Mouse (Mus musculus) layer of hippocampus, postnatal 10 days (tissue): Measurements from ENCODE around the gene Zmynd8. TPM values are rescaled to one million over a fixed set of nuclear protein-coding genes. Genes with fewer than 3 reads are reported as not detected.
A peak's percentile ranks its signal among the peaks of the same experiment; 100 is the strongest.

Experiments
- DNase-seq, 2 experiments: peaks; one replicate each; pipeline ENCODE4 v3.0.0; 2021; ENCODE audit warnings: low spot score in 2 of 2
- total RNA-seq, 2 experiments: library from RNA; stranded (reverse); gene quantifications; 2 replicates each; pipeline ENCODE4 v1.2.3; 2021

The Zmynd8 gene
- total RNA-seq, 2 experiments from 2014 or later, result 112 to 116 TPM

DNA sequence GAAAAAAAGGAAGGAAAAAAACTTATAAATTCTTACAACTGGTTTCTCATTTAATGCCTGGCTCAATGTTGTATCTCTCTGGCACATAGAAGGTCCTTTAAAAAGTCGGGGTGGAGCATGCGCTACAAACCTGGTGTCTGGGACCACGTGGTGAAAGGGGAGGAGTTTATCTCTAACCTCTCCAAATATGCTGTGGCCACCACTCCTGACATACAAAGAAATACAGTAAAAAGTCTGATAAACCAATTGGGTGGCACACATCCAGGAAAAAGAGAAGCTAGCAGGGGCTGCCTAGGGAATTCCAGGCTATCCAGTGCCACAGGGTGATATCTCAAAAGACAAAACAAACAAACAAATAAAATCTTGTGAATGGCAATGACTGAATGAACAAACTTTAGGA, 1.1 kb upstream of the Zmynd8 start:
- no peak for DNase-seq

DNA sequence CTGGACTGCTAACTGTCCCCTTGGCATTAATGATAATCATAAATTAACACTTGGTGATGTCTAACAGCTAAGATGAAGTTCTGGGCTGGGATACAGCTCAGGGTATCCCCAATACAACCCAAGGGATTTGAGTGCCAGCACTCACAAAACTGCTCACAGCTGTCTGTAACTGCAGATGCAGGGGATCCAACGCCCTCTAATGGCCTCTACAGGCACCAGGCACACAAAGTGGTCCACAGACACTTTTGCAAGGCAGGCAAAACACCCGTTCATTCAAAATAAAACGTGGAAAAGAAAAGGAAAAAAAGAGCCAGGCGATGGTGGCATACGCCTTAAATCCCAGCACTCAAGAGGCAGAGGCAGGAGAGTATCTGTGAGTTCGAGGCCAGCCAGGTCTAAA, 658 bp upstream of the Zmynd8 start:
- no peak for DNase-seq

DNA sequence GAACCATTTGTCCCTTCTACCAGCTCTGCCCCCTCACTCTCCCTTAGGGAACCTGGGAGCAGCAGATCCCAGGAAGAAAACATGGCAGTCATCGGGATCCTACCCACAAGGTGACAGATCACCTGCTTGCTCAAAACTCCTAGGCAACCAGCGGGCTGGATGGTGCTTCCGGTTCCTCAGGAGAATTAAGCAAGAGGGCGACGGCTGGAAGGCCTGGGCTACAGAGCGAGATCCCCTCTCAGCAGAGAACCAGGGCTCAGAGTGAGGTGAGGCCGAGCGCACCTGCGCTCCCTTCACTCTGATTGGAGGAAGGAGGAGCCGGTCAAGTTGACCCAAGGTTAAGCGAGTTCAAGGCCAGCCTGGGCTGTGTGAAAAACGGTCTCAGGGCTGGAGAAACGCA, 2.6 kb downstream of the Zmynd8 start:
- DNase-seq, result no peak

DNA sequence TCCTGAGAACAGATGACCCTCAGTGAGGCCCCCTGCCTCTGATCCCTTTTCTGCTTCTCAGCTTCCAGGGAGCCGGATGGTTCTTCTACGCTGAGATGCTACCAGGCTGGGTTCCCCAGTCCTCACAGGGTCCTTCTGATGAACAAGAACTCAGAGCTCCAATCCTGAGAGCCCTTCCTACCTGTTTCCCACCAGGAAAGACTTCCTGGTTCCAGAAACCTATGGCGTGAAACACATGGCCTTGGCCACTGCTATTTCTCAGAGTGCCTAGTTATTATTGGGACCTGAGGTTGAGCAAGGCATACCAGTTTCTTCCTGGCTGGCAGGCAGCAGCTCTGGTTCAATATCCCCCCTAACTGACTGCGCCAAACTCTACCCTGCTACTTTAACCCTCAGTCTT, 3.1 kb downstream of the Zmynd8 start:
- no peak for DNase-seq

DNA sequence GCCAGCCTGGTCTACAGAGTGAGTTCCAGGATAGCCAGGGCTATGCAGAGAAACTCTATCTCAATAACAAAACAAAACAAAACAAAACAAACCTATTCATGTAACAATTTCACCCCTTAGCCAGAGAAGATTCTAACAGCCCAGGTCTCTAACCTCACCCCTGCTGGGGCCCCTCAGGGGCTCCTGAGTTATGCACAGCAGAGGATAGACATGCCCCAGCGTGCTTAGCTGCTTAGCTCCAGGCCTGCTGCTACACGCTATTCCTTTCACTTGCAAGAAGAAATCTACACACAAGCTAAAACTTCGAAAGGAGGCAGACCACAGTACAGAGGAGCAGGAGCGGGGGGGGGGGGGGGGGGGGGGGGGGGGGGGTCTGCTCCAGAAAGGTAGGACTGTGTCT, 4.3 kb downstream of the Zmynd8 start:
- DNase-seq, result no peak

DNA sequence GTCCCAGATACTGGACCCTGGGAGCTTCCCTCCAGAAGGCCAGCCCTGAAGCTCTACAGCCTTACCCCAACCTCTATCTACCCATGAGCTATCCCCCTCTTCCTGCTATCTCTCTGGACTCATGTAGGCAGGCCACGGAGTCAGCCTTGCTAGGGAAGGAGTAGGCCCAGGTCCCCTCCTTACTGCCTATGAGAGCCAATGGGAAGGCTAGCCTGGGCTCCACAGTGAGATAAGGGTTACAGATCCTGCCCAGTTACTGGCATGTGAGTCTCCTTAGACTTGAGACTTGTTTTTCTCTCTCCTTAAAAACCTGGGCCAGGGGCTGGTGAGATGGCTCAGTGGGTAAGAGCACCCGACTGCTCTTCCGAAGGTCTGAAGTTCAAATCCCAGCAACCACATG, 5.6 kb downstream of the Zmynd8 start:
- no peak for DNase-seq

DNA sequence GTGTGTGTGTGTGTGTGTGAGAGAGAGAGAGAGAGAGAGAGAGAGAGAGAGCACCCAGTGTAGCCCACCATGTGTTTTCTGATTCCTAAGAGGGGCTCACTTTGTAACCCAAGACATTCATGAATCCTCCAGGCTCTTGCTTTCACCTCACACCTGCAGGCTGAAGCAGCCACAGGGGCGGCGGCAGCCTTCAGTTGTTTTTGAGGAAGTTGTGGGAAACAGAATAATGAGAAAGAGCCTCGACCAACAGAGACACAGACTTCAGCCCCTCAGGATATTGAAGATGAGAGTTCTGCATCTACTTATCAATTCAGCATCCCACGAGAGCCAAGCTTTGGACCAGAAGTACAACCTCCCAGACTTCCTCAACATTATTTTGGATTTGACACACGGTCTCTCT, 6.2 kb downstream of the Zmynd8 start:
- no peak for DNase-seq

DNA sequence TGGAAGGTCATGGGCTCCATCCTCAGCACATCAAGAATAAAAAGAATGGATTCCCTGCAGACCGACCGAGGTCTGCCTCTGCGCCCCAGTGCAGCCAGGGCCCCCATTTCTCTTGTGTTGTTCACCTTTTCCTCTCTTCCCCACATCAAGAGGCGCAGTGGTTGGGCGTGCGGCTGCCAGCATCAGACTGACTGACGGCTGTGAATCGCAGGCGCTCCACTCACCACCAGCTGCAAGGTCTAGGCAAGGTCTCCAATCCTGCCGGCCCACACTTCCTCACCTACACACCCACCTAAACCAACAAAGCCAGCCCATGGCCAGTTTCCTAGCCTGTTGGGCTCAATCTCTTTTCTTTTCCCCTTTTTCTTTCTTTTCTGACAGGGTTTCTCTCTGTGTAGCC, 8.4 kb downstream of the Zmynd8 start:
- DNase-seq, result no peak

DNA sequence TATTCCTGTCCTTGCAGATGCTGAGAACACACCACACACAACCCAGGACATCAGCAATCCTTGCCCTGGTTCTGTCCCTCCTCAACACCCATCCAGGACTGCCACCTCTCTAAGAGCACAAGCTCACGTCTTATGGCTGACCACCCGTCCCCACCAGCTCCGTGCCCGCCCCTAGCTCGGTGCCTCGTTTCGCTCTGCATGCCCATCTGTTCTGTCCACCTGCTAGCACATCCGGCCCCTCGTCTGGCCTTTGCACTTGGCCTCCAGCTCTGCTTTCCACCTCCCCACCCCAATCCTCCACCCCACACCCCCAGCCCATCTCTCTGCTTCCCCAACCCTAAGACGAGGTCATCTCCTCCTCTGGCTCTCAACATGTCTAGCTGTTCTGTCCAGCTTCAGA, 8.9 kb downstream of the Zmynd8 start:
- DNase-seq, result no peak

DNA sequence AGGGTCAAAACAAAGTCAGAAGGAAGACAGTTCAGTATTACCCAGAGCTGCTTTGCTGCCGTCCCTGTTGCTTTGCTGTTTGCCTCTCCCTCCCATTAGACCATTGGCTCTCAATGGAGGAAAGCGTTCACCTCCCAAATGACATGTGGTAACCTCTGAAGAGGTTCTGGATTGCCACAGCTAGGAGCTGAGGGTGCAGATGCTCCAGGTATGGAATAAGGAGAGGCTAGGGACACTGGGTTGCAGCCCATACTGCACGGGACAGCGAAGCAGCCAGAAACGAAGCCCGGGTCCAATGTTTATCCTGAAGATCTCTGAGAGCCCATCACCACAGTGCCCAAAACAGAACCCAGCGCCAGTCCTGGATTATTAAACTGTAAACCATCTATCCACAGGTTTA, 9.6 kb downstream of the Zmynd8 start:
- DNase-seq, result no peak

DNA sequence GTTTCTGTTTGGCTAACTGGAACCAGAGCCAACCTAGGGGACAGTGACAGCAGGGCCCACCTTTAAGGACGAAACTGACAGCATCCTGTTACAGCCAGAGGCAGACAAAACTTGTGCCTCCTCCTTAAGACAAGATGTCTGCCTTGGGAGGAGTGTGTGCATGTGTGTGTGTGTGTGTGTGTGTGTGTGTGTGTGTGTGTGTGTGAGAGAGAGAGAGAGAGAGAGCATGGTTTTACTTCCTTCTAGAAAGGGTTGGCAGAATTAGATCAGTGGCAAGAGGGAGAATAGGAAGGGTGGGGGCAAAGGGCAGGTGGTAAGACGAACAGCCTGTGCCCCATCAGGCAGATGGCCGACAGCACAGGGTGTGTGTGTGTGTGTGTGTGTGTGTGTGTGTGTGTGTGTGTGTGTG, 10.0 kb downstream of the Zmynd8 start:
- no peak for DNase-seq

DNA sequence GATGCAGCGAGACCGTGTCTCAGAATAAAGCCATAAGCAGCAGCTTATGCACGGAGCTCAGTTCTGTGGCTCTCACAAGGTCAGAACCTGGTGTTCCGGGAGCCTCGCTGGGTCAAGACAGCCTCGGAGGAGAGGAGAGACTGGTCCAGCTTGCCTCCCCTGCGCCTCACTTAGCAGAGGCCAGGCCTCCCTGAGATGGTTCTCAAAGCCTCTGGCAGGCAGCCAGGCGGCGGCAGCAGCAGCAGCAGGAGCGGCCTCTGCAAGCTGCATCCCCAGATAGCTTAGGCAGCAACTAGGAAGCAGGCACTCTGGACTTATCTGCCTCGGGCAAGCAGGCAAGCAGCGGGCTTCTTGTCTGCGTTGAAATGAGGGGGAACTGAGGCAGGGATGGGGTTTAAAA, 10.4 kb downstream of the Zmynd8 start:
- peak; percentile 75 to 81 for DNase-seq

DNA sequence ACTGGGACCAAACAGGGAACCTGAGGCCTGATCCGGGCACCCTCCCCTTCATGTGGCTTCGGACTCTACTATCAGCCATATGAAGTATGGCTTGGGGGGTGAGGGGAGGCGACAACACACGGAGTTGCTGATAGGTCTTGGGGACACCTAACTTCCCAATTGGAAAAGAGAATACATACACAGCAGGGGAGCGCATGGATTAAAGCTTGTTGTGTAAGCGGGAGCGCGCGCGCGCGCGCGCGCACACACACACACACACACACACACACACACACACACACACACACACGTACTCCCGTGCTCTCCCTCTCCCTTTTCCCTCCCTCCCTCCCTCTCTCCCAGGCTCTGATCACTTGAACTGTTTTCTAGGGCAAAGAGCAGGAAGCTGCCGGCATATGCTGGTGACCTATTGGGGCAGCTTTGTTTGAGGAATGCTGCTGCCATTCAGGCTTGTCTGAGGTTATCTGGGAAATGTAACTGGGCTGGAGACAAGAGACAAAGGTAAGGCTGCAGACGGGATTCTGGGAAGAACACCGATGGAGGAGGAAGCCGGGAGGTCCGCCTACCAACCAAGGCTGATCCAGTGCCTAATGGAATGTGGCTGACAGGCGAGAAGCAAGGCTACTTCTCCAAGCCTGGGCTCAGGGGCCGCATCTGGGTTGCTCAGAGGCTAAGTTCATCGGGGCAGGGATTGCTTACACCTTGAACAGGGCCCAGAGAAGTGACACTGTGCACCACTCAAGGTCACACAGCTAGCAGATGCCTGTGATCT, 11.8 kb downstream of the Zmynd8 start:
- DNase-seq, result peak in 1 of 2 experiments; percentile 44

DNA sequence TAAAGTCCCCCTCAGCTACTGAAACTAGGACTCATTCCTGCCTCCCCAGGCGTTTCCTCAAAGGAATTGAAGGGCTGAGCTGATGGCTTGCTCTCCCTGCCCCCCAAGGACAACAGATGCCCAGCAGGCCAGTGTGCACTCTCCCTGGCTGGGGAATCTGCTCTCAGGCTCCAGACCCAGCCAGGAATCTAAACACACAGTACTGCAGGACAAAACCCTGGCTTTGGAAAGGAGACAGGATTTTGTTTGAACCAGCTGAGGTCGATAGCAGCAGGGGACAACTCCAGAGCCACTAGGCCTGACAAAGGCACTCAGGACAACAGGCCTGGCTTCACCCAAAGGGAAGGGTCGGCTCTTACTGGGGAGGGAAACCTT, 12.3 kb downstream of the Zmynd8 start:
- DNase-seq, result peak; percentile 45 to 61

DNA sequence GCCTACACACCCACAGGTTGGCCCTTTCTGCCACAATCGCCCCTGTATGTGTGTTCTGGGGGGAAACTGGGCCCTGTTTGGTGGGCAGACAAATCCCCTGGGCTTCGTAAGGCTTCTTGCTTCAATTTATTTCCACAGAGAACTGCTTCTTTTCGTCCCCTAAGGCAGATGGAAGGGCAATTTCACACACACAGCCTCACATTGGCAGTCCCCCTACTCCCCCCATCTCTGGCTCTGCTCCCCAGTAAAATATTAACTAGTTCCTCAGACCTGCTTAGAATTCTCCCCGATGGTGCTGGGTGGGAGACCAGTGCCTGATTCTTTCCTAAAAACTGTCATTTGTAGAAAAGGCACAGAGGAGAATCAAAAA, 12.9 kb downstream of the Zmynd8 start:
- DNase-seq, result no peak

DNA sequence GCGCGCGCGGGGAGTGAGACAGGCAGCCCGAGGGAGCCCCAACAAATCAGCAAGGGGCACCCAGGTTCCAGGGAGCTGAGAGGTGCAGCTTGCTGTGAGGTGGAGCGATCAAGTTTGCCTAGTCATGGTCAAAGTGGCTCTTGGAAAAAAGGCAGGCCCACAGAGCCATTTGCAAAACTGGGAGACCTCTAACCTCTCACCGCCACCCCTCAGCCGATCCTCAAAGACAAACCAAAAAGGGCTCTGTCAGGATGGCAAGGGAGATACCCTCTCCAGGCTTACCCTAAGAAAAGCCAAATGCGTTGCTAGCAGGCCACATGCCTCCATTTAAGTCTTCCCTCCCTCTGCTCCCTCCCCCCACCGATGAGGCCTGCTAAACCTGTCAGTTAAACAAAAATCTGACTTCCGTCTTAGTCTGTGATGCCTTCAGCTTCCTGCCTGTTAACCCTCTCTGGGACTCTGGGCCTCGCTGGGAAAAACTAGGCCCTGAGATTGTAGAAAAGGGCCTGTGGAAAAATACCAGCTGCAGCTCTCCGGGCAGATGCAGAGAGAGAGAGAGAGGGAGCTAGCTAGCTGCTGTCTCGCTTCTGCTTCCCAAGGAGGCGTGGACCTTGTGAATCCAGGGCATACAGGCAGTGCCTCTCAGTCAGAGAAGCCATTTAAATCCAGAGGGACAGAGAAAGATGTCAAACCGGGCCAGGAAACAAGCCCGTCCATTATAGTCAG, 13.4 kb downstream of the Zmynd8 start:
- peak; percentile 66 to 72 for DNase-seq

DNA sequence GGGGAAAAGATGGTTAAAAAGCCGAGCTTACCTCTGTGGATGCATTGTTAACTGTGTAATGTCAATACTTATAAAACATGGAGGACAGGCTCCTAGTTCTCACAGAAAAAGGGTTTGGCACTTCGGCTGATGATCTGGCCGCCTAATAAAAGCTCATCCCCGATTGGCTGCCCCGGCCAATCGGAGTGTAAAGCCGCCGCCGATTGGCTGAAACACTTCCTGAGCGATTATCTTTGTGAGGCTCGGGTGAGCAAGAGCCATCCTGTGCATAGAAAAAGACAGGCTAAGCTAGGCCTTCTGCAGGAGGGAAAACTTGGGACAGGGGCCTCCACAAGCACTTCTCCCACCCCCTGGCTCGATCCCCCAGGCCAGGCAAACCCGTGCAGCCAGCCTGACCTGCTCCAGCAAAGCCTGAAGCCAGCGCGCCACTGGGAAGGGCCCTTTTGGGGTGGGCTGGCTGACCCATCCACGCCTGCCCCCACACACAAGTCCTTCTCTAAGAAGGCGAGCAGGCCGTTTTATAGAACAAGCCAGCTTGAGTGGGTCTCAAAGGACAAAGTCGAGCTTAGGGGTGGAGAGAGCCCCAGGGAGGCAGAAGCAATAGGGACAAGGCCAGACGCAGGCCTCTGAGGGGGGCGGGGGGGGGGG, 14.1 kb downstream of the Zmynd8 start:
- DNase-seq, result peak; percentile 99

DNA sequence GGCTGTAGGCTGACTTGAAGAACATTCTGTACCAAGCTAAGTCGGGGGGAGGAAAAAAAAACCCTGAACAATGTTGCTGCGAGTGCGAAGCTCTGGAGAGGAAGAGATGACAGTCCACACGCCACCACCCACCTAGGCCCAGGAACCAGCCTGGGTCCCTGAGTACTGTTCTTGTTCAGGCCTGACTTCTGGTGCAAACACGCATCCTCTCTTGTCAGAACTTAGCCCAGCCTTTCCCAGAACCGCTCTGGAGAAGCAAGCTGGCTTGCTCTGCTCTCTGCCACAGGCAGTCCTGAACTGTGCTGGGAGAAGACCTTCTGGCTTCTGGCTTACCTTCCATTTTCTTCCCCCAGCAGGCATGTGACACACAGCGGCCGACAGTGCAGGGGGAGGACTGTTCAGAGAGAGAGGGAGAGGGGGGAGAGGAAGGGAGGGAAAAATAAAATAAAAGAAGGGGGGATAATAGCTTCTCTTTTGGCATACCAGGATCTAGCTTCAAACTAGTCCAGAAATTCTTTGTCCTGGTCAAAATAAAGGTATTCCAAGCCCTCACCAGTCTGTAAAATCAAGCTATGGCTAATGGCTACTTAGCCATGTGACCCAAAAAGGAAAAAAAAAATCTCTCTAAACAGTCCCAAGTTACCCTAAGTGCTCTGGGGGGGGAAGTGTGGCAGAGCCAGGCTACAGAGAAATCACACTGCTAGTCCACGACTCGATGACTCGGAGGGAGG, 14.8 kb downstream of the Zmynd8 start:
- DNase-seq, result peak; percentile 53 to 61

DNA sequence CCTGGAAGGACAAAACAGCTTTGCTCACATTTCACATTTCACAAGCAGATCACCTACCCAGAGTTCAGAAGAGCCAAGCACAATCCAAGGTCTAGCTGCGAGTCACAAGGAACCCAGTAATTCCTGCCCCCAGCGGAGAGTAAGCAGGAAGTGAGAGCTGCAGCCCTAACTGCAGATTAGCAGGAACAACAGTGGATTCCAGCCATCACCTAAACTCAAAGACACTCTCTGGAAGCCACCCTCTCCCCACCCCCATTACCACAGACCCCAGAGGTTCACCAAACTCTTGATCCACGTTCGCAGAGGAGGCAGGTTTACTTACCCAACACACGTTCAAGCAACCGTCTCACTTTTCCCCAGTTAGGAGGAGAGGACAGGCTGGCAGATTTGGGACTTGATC, 15.8 kb downstream of the Zmynd8 start:
- DNase-seq, result peak in 1 of 2 experiments; percentile 47

DNA sequence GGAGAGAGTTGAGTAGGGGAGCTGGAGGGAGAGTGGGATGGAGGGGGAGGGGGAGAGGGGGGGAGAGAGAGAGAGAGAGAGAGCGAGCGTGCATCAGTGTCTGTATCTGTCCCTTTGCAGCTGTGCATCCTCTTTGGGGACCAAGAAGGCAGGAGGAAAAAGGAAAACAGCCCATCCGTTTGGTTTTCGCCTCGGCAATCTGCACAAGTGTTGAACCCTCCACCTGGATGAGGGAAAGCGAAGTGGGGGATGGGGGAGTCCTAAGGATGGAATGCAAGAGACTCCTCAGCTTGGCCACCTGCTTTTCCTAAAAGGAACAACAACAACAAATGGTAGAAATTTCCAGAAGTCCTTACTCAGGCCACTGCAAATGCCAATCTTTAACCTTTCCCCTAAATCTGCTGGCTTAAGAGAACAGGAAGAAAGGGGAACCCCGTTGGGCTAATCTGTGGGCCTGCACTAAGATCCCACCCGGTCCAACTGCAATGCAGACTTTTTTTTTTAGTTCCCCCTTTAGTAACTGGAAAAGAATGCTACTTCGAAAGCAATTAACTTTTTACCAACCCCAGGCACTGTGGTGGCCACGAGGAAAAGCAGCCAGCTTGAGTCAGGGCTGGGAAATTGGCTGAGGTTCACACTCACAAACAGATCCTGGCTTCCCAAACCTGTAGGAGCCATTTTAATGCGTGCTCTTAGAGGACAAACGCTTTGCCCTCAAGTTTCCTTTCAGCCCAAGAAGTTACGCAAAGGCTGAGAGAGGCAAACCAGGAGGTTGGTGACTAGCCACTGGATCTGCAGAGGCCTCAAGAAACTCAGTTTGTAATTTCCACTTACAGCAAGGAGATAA, 17.0 kb downstream of the Zmynd8 start:
- peak in 1 of 2 experiments; percentile 48 for DNase-seq

DNA sequence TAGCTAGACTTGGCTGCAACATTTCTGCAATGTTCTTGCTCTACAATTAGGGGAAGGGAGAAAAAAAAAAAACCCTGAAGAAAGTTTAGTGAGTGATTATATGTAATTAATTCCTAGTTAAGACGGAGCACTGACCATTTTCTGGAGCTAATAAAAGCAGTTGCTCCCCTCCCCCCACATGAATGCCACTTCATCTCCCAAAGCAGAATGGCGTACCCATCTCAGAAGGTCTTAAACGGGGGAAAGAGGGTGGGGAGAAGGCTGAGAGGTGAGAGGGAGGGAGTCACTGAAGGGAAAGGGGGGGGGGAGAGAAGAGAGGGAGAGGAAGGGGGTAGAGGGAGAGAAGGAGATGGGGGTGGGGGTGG, 17.6 kb downstream of the Zmynd8 start:
- no peak for DNase-seq
